Mouse (Mus musculus): Measurements from ENCODE around the gene Fam20c. TPM values are rescaled to one million over a fixed set of nuclear protein-coding genes. Genes with fewer than 3 reads are reported as not detected.

Fam20c gene
- 0.97 and 1.1 TPM in 2 replicates for polyA plus RNA-seq (2015; fragmentation: Nextera tagmentation; extraction: Ambion mirVana)

DNA sequence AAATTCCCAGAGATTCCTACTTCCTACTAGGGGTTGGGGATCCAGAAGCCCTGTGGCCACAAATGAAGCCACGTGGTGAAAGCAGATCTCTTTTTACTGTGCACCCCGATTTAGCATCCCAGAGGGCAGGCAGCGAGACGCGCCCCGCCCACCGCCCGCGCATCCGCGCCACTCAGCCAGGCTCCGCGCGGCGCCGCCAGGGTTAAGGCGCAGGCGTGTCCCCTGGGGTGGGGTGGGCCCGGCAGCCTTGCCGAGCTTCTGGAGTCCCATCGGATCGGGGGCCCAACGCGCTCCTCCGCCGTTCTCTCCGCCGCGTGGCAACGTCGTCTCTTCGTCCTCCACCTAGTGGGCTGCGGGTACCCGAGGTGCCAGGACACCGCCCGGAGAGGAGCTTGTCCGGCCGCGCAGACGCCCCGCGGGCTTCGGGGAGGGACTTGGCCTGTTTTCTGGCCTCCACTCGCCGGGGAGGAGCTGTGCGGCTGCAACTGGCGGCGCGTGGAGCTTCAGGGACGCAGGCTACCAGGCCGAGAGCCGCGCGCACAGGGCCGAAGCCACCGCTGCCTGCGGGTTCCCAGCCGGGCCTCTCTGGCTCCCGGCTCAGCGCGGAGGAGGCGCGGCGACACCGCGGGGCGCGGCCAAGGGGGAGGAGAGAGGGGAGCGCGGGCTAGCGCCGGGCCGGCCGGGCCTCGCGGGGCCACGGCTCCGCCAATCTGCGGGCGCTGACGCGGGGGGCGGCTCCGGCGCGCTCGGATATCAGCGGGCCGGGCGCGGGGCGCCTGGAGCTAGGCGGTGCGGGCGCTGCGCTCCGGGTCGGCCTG is at the start of gene Fam20c:
Fam20c (plus strand) TSS at position 212 of the 818 bp plus-strand sequence.

DNA sequence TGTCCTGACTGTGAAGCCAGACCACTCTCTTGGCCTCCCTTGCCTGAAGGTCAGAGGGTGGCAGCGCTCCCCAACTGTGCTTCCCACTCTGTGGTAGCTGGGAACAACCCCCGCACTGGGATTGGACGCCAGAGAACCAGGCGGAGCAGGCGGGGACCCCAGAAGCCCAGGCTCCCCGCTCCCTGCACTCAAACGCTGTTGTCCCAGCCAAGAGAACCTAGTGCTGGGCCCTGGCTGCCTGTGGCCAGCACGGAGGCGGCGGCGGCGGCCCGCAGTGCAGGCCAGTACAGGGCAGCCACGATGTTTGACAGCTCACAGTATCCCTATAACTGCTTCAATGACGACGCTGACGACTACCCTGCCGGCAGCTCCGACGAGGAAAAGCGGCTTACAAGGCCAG is 65.5 kb downstream of the Fam20c start, which contains the start of gene Gm5294:
Gm5294 (plus strand) TSS at position 301 of the 400 bp plus-strand sequence.

Other genes with a start within 250 kb of the Fam20c start
- not detected in 2 replicates for gene 1700123K08Rik, start 189.8 kb upstream of the Fam20c start, polyA plus RNA-seq (2015; fragmentation: Nextera tagmentation; extraction: Ambion mirVana)
- gene Zfp68, start 134.8 kb upstream of the Fam20c start, polyA plus RNA-seq (2015; fragmentation: Nextera tagmentation; extraction: Ambion mirVana): 21.9 and 28.9 TPM in 2 replicates
- gene A430033K04Rik, start 131.7 kb upstream of the Fam20c start, polyA plus RNA-seq (2015; fragmentation: Nextera tagmentation; extraction: Ambion mirVana): 5.0 and 5.4 TPM in 2 replicates
- not detected in 2 replicates for gene Gm5294, start 65.6 kb downstream of the Fam20c start, polyA plus RNA-seq (2015; fragmentation: Nextera tagmentation; extraction: Ambion mirVana)
- gene Pdgfa, start 242.9 kb downstream of the Fam20c start, polyA plus RNA-seq (2015; fragmentation: Nextera tagmentation; extraction: Ambion mirVana): 8.7 and 10.3 TPM in 2 replicates

All from spleen, postnatal 0 days (tissue).